Mouse (Mus musculus): ENCODE results near the gene Agap1. TPM values are rescaled to one million over a fixed set of nuclear protein-coding genes. Genes with fewer than 3 reads are reported as not detected.

Agap1 gene
- total RNA-seq, 2 experiments from 2014 or later: 8.0 to 16.0 TPM

DNA sequence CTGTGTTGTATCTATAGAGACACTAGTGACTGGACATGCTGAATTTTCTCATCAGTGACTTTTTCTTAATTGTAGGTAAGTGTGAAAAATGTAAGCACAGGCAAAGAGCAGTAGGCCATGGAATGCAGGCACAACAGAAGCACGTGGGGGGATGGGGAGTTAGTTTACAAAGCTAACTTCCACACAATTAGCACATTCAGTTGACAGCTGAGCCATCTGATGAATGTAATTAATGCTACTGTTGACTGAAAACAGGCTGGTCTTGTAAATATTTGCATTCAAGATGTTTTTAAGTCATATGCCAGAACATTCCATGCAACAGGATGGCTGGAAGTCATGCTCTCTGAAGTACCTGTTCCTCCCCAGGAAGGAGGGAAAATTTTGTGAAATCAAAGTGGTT is 236.5 kb downstream of the Agap1 start:
- ATAC-seq (replicated peaks; ENCODE audit: poor library complexity, severe bottlenecking): no peak

DNA sequence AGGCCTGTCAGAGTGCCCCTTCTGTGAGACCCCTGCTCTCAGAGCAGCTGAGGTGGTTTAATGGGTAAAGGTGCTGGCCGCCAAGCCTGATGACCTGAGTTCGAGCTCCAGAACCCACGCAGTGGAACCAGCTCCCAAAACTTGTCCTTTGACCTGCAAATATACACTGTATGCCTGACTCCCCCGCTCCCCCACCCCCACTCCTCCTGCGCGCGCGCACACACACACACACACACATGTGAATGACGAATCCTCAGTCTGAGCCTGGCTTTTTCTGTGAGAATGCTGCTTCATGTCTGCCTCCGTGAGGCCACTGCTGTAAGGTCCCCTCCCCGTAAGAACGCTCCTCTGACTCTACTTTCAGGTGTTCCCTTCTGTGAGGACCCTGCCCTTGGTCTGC is 237.8 kb downstream of the Agap1 start:
- no peak for ATAC-seq (replicated peaks; ENCODE audit: poor library complexity, severe bottlenecking)

DNA sequence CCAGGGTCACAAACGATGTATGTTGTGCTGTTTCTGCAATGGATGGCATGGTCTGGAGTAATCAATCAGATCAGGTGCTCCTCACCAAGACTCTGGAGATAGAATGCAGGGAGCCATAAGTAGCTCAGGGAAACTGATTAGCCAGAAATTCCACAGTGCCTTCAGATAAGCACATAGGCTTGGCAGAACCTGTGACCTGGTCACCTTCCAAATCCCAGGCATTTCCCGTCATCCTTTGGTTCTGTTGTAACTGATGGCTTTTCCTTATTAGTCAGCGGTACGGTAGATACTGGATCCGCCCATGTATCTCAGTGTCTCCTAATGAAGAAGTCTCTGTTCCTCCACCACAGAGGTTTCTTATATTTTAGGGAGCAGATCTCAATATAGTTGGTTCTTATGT is 240.3 kb downstream of the Agap1 start:
- no peak for ATAC-seq (replicated peaks; ENCODE audit: poor library complexity, severe bottlenecking)

DNA sequence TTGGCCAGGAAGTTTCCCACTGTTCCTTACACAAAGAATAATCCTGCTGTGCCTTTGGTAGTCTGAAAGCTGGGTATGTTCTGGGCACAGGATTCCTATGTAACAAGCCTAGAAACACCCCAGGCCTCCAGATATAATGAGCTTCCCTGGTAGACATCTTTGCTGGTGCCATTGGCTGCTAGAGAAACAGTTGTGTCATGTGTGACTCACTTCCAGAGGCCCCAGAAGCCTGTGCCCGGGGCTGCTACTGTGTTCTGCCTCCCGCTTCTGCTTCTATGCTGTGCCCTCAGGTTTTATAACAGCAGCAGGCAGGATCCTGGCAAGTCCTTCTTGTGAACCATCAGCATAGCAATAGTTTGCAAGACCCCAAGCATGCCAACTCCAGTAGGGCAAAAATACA is 242.6 kb downstream of the Agap1 start:
- ATAC-seq (replicated peaks; ENCODE audit: poor library complexity, severe bottlenecking): no peak

DNA sequence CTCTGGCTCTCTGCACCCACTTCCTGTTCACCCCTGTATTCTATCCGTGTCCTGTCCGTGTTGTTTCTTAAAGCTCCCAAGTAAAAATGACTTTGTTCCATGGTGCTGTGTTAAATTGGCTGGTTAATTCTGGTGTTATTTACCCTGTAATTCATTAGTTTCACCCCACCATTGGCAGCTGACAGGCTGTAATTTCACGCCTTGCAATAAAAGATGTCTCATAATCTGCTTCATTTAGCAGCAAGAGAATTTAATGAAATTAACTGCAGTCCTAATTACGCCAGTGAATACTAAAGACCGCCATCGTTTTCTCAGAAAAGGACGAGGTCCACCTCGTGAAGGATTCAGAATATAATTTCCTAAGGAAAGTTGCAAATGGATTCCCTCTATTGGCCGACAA is 245.6 kb downstream of the Agap1 start:
- no peak for ATAC-seq (replicated peaks; ENCODE audit: poor library complexity, severe bottlenecking)

DNA sequence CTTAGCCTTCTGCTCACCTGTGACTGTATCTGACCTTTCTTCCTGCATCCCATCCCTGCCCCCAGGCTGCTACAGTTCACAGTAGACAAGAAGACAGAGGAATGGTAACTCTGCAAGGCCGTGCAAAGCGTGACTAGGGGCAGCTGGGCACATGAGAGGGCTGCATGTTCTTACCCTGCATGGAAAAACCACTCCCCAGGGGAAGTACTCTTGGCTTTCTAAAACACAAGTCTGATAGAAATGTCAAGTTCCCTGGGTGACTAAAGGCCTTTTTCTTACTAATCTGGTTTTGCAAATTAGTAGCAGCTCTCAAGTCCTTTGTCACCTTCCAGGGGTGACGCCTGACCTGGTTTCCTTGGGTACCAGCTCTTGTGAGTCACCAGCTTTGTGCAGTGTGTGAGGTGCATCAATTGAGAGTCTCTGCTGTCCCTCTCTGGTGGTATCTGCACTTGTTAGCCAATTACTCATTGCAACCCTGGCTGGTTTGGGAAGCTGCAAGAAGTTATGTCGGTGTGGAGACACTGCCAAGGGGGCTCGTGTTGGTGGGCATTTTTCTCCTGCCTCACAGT is 246.6 kb downstream of the Agap1 start:
- ATAC-seq (replicated peaks; ENCODE audit: poor library complexity, severe bottlenecking): no peak

DNA sequence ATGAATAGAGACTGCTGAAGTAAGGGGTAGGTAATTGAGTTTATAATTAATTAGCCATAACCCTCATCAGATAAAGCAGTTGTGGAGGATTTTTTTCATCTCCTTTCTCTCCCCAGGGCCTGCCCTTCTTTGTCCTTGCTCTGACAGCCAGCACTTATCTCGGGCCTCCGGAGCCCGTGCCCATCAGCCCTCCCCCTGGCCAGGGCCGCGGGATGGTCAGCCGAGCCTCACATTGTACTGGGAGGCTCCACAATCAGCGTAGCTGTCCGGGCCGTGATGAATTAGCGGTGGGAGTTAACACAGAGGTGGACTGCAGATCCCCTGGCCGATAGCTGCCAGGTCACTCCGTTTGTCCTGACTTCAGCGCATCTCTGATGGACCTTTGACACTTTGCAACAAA is 248.7 kb downstream of the Agap1 start:
- ATAC-seq (replicated peaks; ENCODE audit: poor library complexity, severe bottlenecking): no peak

DNA sequence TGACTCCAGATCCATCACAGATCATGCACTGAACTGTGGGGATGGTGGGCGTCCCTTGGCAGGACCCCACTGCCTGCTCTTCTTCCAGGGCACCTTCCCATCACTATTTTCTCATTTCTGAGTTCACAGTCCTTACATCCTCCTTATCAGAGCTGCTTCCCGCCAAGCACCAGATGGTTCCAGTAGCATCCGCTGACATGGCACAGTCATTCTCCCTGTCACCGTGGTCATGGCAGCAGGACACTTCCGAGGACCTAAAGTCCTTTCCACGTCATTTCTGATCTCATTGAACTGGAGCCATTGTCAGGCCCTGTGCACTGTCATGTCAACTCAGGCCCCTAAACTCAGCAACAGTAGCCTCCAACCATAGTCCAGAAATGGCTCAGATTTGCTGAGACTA is 251.1 kb downstream of the Agap1 start:
- ATAC-seq (replicated peaks; ENCODE audit: poor library complexity, severe bottlenecking): no peak

DNA sequence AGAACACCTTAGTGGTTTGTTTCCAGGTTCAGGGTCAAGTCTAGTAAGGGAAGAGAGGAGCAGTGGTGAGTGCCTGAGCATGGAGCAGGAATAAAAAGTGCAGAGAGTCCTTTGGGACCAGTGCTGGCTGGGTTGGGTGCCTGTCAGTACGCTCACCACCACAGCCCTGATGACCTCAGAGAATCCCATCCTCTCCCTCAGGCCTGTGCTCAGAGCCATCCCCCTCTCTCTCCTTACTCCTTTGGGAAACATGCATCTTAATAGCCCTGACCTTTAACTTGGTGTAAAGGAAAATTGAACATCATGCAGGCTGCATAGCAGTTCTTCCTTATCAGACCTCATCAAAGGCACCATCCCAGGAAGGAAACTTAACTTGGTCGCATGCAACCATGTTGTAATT is 252.3 kb downstream of the Agap1 start:
- ATAC-seq (replicated peaks; ENCODE audit: poor library complexity, severe bottlenecking): no peak

DNA sequence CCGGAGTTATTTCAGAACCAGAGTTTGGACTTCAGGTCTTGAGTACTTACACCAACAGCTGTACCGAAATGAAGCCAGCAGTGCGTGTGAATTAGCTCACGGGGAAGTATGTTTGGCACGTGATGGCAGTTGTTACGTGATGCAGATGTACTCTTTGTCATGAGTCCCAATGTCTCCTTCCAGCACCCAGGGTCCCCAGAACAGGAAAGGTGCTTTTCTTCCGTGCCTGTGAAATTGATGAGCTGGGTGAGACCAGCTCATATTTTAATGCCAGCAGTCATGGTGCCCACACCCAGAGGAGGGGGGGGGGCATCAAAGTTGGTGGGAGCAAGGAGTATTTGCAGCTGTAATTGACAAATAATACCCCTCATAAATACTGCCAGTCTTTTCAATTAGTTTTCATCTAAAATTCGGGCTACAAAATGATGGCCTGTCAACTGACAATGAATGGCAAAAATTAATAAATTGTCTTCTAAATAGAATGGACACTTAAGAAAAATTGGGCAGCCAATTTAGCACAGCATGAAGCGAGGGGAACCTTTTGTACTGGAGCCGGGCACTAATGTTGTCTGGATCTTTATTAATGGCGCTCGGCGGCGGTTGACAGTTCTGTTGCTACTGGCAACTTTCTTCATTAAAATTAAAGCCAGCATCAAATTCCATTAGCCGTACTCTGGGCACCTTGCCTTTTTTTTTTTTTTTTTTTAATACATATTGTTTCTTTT is 253.3 kb downstream of the Agap1 start:
- ATAC-seq (replicated peaks; ENCODE audit: poor library complexity, severe bottlenecking): no peak

DNA sequence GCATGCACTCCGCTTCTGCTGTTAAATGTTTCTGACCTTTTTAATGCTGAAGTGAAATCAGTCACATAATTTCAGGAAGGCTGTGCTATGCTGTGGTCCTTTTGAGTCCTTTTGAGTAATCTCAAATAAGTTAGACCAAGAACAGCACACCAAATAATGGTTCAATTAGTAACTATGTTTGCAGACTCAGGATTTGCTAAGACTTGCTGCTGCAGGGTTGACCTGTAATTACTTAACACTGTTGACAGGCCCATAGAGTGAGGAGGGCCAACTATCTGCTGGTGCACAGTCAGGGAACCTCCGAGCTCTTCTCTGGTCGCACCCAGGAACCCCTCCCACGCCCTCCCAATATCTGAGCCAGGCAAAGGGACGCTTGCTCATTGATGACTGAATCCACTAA is 255.2 kb downstream of the Agap1 start:
- no peak for ATAC-seq (replicated peaks; ENCODE audit: poor library complexity, severe bottlenecking)

DNA sequence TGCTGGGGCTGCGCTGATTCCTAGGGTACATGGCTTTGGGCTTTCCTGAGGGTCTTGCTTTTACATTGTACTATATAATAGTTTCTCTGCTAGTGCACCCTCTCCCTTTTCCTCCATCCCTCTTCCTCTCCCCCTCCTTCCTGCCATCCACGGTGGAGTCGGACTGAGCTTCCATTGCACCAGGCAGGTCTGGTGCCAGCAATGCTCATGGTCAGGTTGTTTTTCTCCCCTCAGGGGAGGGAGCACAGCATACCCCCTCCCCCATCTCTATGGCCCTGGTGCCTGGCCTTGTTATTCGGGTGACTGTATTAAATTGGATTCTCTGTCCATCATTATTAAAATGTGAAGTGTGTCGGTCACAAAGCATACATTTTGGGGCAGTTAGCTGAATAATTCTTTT is 259.1 kb downstream of the Agap1 start:
- ATAC-seq (replicated peaks; ENCODE audit: poor library complexity, severe bottlenecking): no peak

DNA sequence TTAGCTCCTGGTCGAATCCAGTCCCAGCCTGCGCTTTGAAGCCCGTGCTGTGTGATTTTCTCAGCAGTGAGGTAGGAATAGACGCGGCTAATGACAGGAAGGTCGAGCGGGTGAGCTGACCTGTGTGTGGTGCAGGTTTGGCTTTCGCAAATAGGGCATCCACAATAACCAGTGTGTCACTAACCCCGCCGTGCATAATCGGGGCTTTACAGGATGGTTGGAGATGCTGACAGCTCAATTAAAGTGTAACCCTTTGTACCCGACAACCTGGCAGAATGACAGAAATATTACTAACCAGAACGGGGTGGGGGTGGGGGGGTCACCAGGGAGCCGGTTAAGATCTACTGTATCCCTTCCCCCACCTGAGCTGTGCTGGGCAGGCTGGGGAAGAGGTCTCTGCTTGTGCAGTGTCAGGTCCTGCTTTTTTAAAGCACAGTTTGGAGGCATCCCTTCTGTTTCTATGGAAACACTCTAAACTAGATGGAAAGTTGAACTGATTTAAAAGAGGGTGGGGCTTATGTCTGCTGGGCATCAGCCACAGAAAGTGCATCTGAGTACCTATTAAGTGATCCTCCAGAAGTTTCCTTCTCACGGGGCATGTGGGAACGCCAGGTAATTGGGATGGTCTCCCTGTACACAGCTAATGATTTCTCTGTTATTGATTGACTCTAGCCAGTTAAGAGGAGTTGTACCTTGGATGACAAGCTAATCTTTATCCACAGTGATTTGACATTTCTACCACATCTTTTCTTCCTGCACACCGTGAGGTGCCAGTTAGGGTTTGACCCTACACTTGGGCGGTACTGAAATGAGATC is 259.8 kb downstream of the Agap1 start:
- no peak for ATAC-seq (replicated peaks; ENCODE audit: poor library complexity, severe bottlenecking)

DNA sequence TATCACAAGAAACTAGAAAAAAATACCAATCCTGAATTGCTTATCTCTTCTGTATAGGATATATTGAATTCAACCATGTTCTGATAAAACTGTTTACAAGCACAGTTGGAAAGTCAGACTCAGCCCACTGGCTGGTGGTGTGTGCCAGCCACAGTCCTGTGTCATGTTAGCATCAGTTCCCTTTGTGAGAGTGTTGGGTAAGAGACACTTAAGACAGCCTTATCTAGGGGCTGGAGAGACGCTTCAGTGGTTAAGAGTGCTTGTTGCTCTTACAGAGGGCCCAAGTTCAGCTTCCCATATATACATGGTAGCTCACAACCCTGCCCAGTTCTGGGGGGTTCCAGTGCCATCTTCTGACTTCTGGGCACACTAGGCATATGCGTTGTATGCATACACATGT is 261.6 kb downstream of the Agap1 start:
- no peak; the same call in 1 of the 2 replicates for ATAC-seq (replicated peaks; ENCODE audit: poor library complexity, severe bottlenecking)

DNA sequence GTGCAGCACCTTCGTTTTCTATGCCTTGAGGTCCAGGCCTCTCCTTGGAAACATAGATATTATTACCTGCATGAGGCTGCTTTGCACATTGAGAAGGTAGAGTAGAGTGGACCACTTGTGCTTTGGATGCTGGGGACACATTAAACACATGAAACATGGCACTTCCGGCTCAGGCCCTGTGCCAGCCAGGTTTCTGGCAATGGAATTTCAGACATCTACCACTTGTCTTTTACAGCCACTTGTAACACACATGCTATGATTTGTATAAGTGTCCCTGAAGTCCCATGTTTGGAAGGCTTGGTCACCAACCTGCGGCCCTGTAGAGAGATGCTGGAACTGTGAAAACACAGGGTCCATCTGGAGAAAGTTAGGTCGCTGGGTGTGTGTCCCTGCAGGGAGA is 262.5 kb downstream of the Agap1 start:
- ATAC-seq (replicated peaks; ENCODE audit: poor library complexity, severe bottlenecking): no peak

DNA sequence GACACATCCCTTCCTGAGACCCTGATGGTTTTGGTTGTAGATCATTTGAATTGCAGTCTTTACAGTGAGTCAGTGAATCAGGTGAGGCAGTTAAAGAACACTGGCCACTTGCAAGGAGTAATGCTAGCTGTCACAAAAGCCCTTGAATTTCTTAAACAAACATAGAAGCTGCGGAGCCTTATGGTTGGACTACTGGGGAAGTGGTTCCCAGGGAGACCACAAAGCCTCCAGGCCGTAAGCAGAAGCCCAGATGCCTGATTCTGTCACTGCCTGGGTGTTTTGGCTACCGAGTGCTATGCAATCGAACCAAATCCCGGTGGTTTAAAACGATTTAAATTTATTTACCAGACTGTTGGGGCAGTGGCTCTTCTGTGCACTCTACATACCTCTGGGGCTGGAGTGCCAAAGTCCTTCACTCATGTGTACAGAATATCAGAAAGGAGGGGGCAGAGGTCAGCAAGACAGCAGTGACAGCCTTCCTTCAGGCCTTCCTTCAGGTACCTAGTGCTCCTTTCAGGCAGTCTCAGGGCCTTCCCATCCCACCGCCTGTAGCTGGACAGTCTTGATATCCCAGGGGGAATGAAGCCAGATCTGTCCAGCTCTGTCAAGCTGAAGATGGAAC is 264.3 kb downstream of the Agap1 start:
- ATAC-seq (replicated peaks; ENCODE audit: poor library complexity, severe bottlenecking): no peak

DNA sequence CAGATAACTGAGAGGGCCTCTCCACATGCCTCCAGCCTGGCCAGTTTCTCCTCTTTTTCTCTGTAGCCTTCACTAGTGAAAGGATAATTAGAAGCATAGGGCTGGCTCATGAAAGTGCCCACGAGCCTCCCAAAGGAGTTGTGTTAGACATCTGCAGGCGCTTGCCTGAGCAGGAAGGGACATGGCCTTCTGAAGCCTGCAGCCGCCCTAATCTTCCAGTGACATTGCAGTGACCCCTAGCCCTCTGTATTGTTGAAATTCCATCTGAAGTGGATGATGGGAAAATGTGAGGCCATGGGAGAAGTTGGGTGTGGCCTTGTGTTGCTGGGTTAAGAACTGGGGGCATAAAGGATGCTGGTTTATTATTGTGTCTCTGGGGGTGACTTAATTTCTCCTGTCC is 269.5 kb downstream of the Agap1 start:
- no peak for ATAC-seq (replicated peaks; ENCODE audit: poor library complexity, severe bottlenecking)

DNA sequence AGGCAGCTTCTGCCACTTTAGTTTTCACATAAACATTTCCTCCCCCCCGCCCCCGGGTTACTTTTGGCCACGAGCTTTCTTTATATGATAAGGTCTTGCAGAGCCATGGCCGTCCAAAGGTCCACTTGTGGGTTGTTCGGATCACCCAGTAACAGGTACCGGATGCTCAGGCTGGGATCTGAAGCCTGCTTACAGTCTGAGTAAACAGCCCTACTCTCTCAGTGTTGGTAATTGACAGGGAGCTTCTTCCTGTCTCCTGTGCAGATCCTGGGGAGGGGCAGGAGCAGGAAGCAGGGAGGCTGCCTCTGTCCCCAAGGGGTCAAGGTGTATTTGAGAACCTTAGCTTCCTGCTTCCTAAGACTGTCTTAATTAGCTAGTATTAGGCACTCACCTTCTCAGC is 269.9 kb downstream of the Agap1 start:
- ATAC-seq (replicated peaks; ENCODE audit: poor library complexity, severe bottlenecking): no peak

DNA sequence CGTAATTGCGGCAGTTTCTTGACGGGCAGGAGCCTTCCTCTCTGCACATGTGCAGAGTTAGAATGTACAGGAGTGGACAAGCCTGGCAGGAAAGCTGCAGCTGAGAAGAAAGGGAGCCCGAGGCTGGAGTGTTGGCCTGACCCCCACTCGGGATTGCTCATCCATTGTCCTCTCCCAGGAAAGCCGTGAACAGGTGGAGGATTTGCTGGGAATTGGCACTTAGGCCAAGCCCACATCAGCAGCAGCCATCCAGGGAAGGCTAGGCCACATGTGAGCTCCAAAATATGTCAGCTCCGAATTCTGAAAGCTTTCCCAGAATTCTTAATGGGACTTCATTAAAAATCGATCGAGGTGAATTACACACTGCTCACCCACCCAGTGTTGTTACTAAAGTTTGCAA is 270.4 kb downstream of the Agap1 start:
- no peak for ATAC-seq (replicated peaks; ENCODE audit: poor library complexity, severe bottlenecking)

DNA sequence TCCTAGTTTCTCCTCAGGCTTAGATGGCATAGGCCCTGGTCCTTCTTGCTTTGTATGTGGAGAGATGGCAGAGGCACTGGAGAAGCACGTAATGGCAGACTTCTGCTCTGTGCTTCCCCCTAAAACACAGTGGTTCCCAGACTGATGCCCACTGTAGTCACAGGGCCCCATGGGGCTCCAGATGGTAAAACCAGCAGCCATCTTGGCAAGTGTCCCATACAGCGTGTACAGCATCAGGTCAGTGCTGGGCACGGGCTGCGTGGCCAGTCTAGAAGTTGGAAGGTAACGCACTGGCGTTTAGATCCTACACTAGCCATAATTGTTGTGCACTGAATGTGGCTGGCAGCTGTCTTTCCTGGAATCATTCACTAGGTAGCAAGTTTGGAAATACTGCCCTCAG is 273.9 kb downstream of the Agap1 start:
- ATAC-seq (replicated peaks; ENCODE audit: poor library complexity, severe bottlenecking): no peak

DNA sequence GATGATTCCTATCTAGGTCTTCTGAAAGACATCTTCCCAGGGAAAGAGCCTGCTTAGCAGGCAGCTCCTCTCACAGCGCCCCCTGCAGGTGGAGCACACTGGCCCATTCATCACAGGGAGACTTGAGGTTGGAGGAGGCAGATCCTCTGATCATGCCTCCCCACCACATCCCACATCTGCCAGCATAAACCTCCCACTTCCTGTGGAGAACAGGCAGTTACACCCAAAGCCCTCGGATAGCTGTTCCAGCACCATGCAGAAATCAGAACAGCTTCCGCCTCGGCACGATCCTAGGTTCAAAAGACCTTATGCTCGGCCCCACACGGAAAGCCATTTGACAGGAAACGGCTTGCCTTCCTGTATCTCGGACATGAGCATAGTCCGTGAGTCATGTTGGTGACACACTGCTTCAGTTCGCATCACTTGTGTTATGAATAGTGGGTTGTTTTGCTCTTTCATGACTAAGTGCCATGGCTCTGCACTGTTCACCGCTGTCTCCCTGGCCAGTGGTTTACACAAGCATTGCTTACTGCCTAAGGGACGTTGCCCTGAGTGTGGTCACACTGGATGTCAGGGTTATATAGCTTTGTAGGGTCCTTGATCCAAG is 276.1 kb downstream of the Agap1 start:
- ATAC-seq (replicated peaks; ENCODE audit: poor library complexity, severe bottlenecking): no peak
